Mouse (Mus musculus): ENCODE measurements at regions not wholly inside any gene's neighbourhood (a gene's known extent, or its start where the extent isn't known, plus 50 kb on each side); places are given as distances from the start of the nearest gene placed in this dataset.

- DNase-seq (ENCODE audit: low spot score): no peak
- H3K4me2 ChIP-seq (replicated peaks; ENCODE audit: low read depth, low read length): no peak overlapping the region
- no peak overlapping the region for H3K27ac ChIP-seq (ENCODE audit: low read length)
- no peak overlapping the region for H3K9ac ChIP-seq (replicated peaks; ENCODE audit: low read depth)
- H3K27me3 ChIP-seq (replicated peaks; ENCODE audit: insufficient read depth, low read length): no peaks in the 10 kb centered on the region
- H3K4me1 ChIP-seq (ENCODE audit: insufficient read depth, low read depth, low read length): no peaks in the 10 kb centered on the region
- no peak for ATAC-seq
- 32% methylated on average over 2 of the region's 2 CpGs for WGBS
- H3K9me3 ChIP-seq (ENCODE audit: low read length): no peaks in the 10 kb centered on the region
- TF ChIP-seq EP300 (IDR thresholded peaks at IDR 0.05) (no peak), CTCF (IDR thresholded peaks at IDR 0.05) (no peak)
- no peaks in the 10 kb centered on the region for H3K36me3 ChIP-seq (ENCODE audit: insufficient read depth, low read length)
- H3K4me3 ChIP-seq (ENCODE audit: low read depth, low read length): no peak overlapping the region
Observed at GRCm38 (mm10) chr5:126629826-126630225, 611.8 kb upstream of the Tmem132c start.

GRCm38 (mm10) chr5:126650415-126650814, 591.2 kb upstream of the Tmem132c start:
- Histone ChIP-seq H3K27ac (ENCODE audit: low read length) (no peak overlapping the region), H3K9ac (replicated peaks; ENCODE audit: low read depth) (no peak overlapping the region), H3K4me3 (ENCODE audit: low read depth, low read length) (no peak overlapping the region), H3K9me3 (ENCODE audit: low read length) (no peaks in the 10 kb centered on the region), H3K4me2 (replicated peaks; ENCODE audit: low read depth, low read length) (no peak overlapping the region), H3K4me1 (ENCODE audit: insufficient read depth, low read depth, low read length) (no peaks in the 10 kb centered on the region), H3K36me3 (ENCODE audit: insufficient read depth, low read length) (no peaks in the 10 kb centered on the region), H3K27me3 (replicated peaks; ENCODE audit: insufficient read depth, low read length) (no peaks in the 10 kb centered on the region)
- WGBS: 69% methylated on average over 7 of the region's 7 CpGs
- DNase-seq (ENCODE audit: low spot score) (no peak), ATAC-seq (no peak)
- TF ChIP-seq CTCF (IDR thresholded peaks at IDR 0.05) (no peak), EP300 (IDR thresholded peaks at IDR 0.05) (no peak)

- no peak overlapping the region for H3K4me3 ChIP-seq (ENCODE audit: low read depth, low read length)
- H3K9ac ChIP-seq (replicated peaks; ENCODE audit: low read depth): no peak overlapping the region
- H3K9me3 ChIP-seq (ENCODE audit: low read length): no peaks in the 10 kb centered on the region
- WGBS: 17% methylated on average over 3 of the region's 3 CpGs
- DNase-seq (ENCODE audit: low spot score) (peak; percentile 18), ATAC-seq (no peak)
- no peaks in the 10 kb centered on the region for H3K4me1 ChIP-seq (ENCODE audit: insufficient read depth, low read depth, low read length)
- no peaks in the 10 kb centered on the region for H3K36me3 ChIP-seq (ENCODE audit: insufficient read depth, low read length)
- no peaks in the 10 kb centered on the region for H3K27me3 ChIP-seq (replicated peaks; ENCODE audit: insufficient read depth, low read length)
- no peak overlapping the region for H3K4me2 ChIP-seq (replicated peaks; ENCODE audit: low read depth, low read length)
- H3K27ac ChIP-seq (ENCODE audit: low read length): no peak overlapping the region
- no peak for TF ChIP-seq CTCF (IDR thresholded peaks at IDR 0.05)
- TF ChIP-seq EP300 (IDR thresholded peaks at IDR 0.05): no peak
Observed at GRCm38 (mm10) chr5:126651367-126651766, 590.2 kb upstream of the Tmem132c start.

GRCm38 (mm10) chr5:126662648-126663047, 579.0 kb upstream of the Tmem132c start:
- H3K4me3 ChIP-seq (ENCODE audit: low read depth, low read length): no peak overlapping the region
- H3K9ac ChIP-seq (replicated peaks; ENCODE audit: low read depth): no peak overlapping the region
- no peaks in the 10 kb centered on the region for H3K4me1 ChIP-seq (ENCODE audit: insufficient read depth, low read depth, low read length)
- no peaks in the 10 kb centered on the region for H3K36me3 ChIP-seq (ENCODE audit: insufficient read depth, low read length)
- no peak overlapping the region for H3K27ac ChIP-seq (ENCODE audit: low read length)
- 76% methylated on average over 4 of the region's 4 CpGs for WGBS
- no peak for TF ChIP-seq EP300 (IDR thresholded peaks at IDR 0.05)
- no peak for TF ChIP-seq CTCF (IDR thresholded peaks at IDR 0.05)
- no peaks in the 10 kb centered on the region for H3K27me3 ChIP-seq (replicated peaks; ENCODE audit: insufficient read depth, low read length)
- no peak for DNase-seq (ENCODE audit: low spot score)
- no peak overlapping the region for H3K4me2 ChIP-seq (replicated peaks; ENCODE audit: low read depth, low read length)
- no peaks in the 10 kb centered on the region for H3K9me3 ChIP-seq (ENCODE audit: low read length)
- no peak for ATAC-seq

GRCm38 (mm10) chr5:126671156-126671555, 570.5 kb upstream of the Tmem132c start:
- no peak for TF ChIP-seq EP300 (IDR thresholded peaks at IDR 0.05)
- TF ChIP-seq CTCF (IDR thresholded peaks at IDR 0.05): peak; percentile 36
- Histone ChIP-seq H3K4me2 (replicated peaks; ENCODE audit: low read depth, low read length) (no peak overlapping the region), H3K9ac (replicated peaks; ENCODE audit: low read depth) (no peak overlapping the region), H3K27me3 (replicated peaks; ENCODE audit: insufficient read depth, low read length) (no peaks in the 10 kb centered on the region), H3K4me1 (ENCODE audit: insufficient read depth, low read depth, low read length) (no peaks in the 10 kb centered on the region), H3K36me3 (ENCODE audit: insufficient read depth, low read length) (no peaks in the 10 kb centered on the region), H3K27ac (ENCODE audit: low read length) (no peak overlapping the region), H3K4me3 (ENCODE audit: low read depth, low read length) (no peak overlapping the region), H3K9me3 (ENCODE audit: low read length) (no peaks in the 10 kb centered on the region)
- no peak for ATAC-seq
- peak; percentile 4 for DNase-seq (ENCODE audit: low spot score)
- 68% methylated on average over 1 of the region's 1 CpGs for WGBS

GRCm38 (mm10) chr5:126680262-126680661, 561.3 kb upstream of the Tmem132c start:
- Histone ChIP-seq H3K9me3 (ENCODE audit: low read length) (no peaks in the 10 kb centered on the region), H3K27ac (ENCODE audit: low read length) (no peak overlapping the region), H3K27me3 (replicated peaks; ENCODE audit: insufficient read depth, low read length) (no peaks in the 10 kb centered on the region), H3K36me3 (ENCODE audit: insufficient read depth, low read length) (no peaks in the 10 kb centered on the region), H3K4me2 (replicated peaks; ENCODE audit: low read depth, low read length) (no peak overlapping the region), H3K4me3 (ENCODE audit: low read depth, low read length) (no peak overlapping the region), H3K4me1 (ENCODE audit: insufficient read depth, low read depth, low read length) (no peaks in the 10 kb centered on the region), H3K9ac (replicated peaks; ENCODE audit: low read depth) (no peak overlapping the region)
- WGBS: 63% methylated on average over 6 of the region's 6 CpGs
- TF ChIP-seq CTCF (IDR thresholded peaks at IDR 0.05) (no peak), EP300 (IDR thresholded peaks at IDR 0.05) (no peak)
- ATAC-seq: no peak
- DNase-seq (ENCODE audit: low spot score): no peak

GRCm38 (mm10) chr5:126699314-126699713, 542.3 kb upstream of the Tmem132c start:
- H3K4me1 ChIP-seq (ENCODE audit: insufficient read depth, low read depth, low read length): no peaks in the 10 kb centered on the region
- no peak overlapping the region for H3K27ac ChIP-seq (ENCODE audit: low read length)
- no peak for ATAC-seq
- TF ChIP-seq CTCF (IDR thresholded peaks at IDR 0.05) (no peak), EP300 (IDR thresholded peaks at IDR 0.05) (no peak)
- no peak for DNase-seq (ENCODE audit: low spot score)
- no peaks in the 10 kb centered on the region for H3K36me3 ChIP-seq (ENCODE audit: insufficient read depth, low read length)
- H3K4me2 ChIP-seq (replicated peaks; ENCODE audit: low read depth, low read length): no peak overlapping the region
- H3K9me3 ChIP-seq (ENCODE audit: low read length): no peaks in the 10 kb centered on the region
- H3K27me3 ChIP-seq (replicated peaks; ENCODE audit: insufficient read depth, low read length): no peaks in the 10 kb centered on the region
- no peak overlapping the region for H3K9ac ChIP-seq (replicated peaks; ENCODE audit: low read depth)
- H3K4me3 ChIP-seq (ENCODE audit: low read depth, low read length): no peak overlapping the region
- 41% methylated on average over 4 of the region's 4 CpGs for WGBS
